In the genomic region with DNA sequence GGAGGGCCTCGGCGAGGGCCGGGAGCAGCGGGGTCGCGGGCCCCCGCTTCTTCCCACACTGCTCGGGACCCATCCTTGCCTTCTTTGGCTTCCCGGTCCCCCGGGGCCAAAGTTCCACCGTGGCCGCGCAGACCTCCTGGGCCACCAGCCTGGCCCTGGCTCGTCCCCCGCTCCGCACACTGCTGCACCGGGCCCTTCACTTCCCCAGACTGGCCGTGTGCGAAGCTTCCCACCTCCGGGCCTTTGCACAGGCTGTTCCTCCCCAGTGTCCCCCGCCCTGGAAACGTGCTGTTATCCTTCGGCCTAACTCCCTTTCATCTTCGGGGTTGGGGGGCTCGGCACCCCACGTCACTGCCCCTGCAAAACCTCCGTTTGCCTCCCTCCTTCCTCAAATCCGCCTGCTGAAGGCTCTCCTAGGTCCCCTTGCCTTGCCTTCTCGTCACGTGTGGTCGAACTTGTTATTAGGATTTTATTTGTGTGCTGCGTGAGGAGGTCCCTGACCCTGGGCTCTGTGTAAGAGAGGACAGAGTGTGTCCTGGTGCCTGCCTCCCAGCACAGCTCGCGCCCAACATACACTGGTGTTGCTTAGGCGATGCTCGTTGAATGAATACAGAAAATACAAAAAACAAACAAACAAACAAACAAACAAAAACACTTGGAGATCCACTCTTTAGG, we compare ENCODE assay signal across 8 mouse cellular contexts. TPM values are rescaled to one million over a fixed set of nuclear protein-coding genes. Genes with fewer than 3 reads are reported as not detected.
A peak's percentile ranks its signal among the peaks of the same experiment; 100 is the strongest.
DNase-seq lines count a peak whose midpoint lies in the region; ATAC-seq lines count a peak whose summit lies in the region.

No protein-coding gene starts in this region.

- peaks cover 30% of the 10 kb centered on the region for H3K4me1 ChIP-seq in heart, embryonic 13.5 days
- H3K4me1 ChIP-seq in limb, embryonic 10.5 days: peaks cover 31% of the 10 kb centered on the region
- peaks cover 10% of the 10 kb centered on the region; the same call in 1 of the 2 replicates for H3K4me1 ChIP-seq in midbrain, embryonic 14.5 days (ENCODE audit: control insufficient read depth, insufficient read depth, low read length)

- peak overlapping the region; percentile 73 for H3K27ac ChIP-seq in heart, embryonic 13.5 days (replicated peaks)
- H3K27ac ChIP-seq in limb, embryonic 10.5 days: peak overlapping the region; percentile 92
- H3K27ac ChIP-seq in midbrain, embryonic 14.5 days (replicated peaks; ENCODE audit: low read depth, low read length): peak overlapping the region; percentile 67

- peaks cover 41% of the 10 kb centered on the region for H3K27me3 ChIP-seq in heart, embryonic 13.5 days (replicated peaks)
- H3K27me3 ChIP-seq in limb, embryonic 10.5 days (ENCODE audit: low read depth, poor library complexity, severe bottlenecking): peaks cover 42% of the 10 kb centered on the region
- peaks cover 24% of the 10 kb centered on the region for H3K27me3 ChIP-seq in midbrain, embryonic 14.5 days (ENCODE audit: control insufficient read depth, insufficient read depth, low read length)

- ATAC-seq in heart, embryonic 13.5 days (ENCODE audit: extremely low read depth, insufficient number of reproducible peaks, low FRiP score, low TSS enrichment): peak; percentile 5; the same call in 1 of the 2 replicates
- ATAC-seq in midbrain, embryonic 14.5 days (ENCODE audit: low FRiP score, low TSS enrichment): peak; percentile 53

- H3K4me3 ChIP-seq in heart, embryonic 13.5 days: peak overlapping the region; percentile 99
- H3K4me3 ChIP-seq in limb, embryonic 10.5 days: peak overlapping the region; percentile 88
- H3K4me3 ChIP-seq in midbrain, embryonic 14.5 days (replicated peaks; ENCODE audit: low read depth, low read length): peak overlapping the region; percentile 82

- no peaks in the 10 kb centered on the region for H3K9me3 ChIP-seq in heart, embryonic 13.5 days
- H3K9me3 ChIP-seq in limb, embryonic 10.5 days (replicated peaks): no peaks in the 10 kb centered on the region; the same call in 1 of the 2 replicates
- no peaks in the 10 kb centered on the region for H3K9me3 ChIP-seq in midbrain, embryonic 14.5 days (ENCODE audit: control insufficient read depth, low read length)

- H3K9ac ChIP-seq in heart, embryonic 13.5 days: peak overlapping the region; percentile 99
- H3K9ac ChIP-seq in midbrain, embryonic 14.5 days (replicated peaks; ENCODE audit: low read length): peak overlapping the region; percentile 87

- peak; percentile 61 for DNase-seq in cerebellum, adult 8-10 months
- DNase-seq in cerebellum, postnatal 25 days: no peak
- peak; percentile 51 for DNase-seq in 416B (ENCODE audit: low read depth)
- DNase-seq in cerebellum, adult 9-11 months: peak; percentile 80
- no peak for DNase-seq in limb, embryonic 10.5 days (ENCODE audit: low spot score)
- DNase-seq in midbrain, embryonic 14.5 days: no peak
- no peak for DNase-seq in ovary, postnatal 14 days (ENCODE audit: low spot score)

- peak overlapping the region; percentile 94 for H3K4me2 ChIP-seq in heart, embryonic 13.5 days
- H3K4me2 ChIP-seq in midbrain, embryonic 14.5 days (ENCODE audit: low read length): peak overlapping the region; percentile 90

- H3K36me3 ChIP-seq in heart, embryonic 13.5 days: peaks cover 15% of the 10 kb centered on the region
- H3K36me3 ChIP-seq in limb, embryonic 10.5 days: peaks cover 19% of the 10 kb centered on the region
- peaks cover 11% of the 10 kb centered on the region for H3K36me3 ChIP-seq in midbrain, embryonic 14.5 days (ENCODE audit: control insufficient read depth, insufficient read depth, low read length)

- WGBS in heart, embryonic 13.5 days: 2% methylated on average over 29 of the region's 36 CpGs
- WGBS in limb, embryonic 10.5 days: 3% methylated on average over 30 of the region's 36 CpGs
- 3% methylated on average over 36 of the region's 36 CpGs for WGBS in midbrain, embryonic 14.5 days

RNA-seq across cellular contexts. Expression of gene Sympk, which starts 0.5 kb away (rescaled TPM):
- 24.8 TPM in 2 replicates for polyA plus RNA-seq in heart, embryonic 13.5 days (2015; fragmentation: Nextera tagmentation; extraction: Ambion mirVana)
- polyA plus RNA-seq in limb, embryonic 10.5 days (2016; fragmentation: Nextera tagmentation; extraction: Ambion mirVana): 50.4 and 54.6 TPM in 2 replicates
- 18.1 and 28.1 TPM in 2 replicates for polyA plus RNA-seq in midbrain, embryonic 14.5 days (2014; fragmentation: Nextera tagmentation; extraction: Ambion mirVana)

RNA-seq across cellular contexts. Expression of gene Foxa3, which starts 1.4 kb away (rescaled TPM):
- polyA plus RNA-seq in heart, embryonic 13.5 days (2015; fragmentation: Nextera tagmentation; extraction: Ambion mirVana): 0.25 and 1.2 TPM in 2 replicates
- not detected in 2 replicates for polyA plus RNA-seq in limb, embryonic 10.5 days (2016; fragmentation: Nextera tagmentation; extraction: Ambion mirVana)
- not detected in 2 replicates for polyA plus RNA-seq in midbrain, embryonic 14.5 days (2014; fragmentation: Nextera tagmentation; extraction: Ambion mirVana)

RNA-seq across cellular contexts. Expression of gene Irf2bp1, which starts 20.9 kb away (rescaled TPM):
- polyA plus RNA-seq in heart, embryonic 13.5 days (2015; fragmentation: Nextera tagmentation; extraction: Ambion mirVana): 12.4 and 12.7 TPM in 2 replicates
- 30.8 and 34.4 TPM in 2 replicates for polyA plus RNA-seq in limb, embryonic 10.5 days (2016; fragmentation: Nextera tagmentation; extraction: Ambion mirVana)
- 30.8 and 34.2 TPM in 2 replicates for polyA plus RNA-seq in midbrain, embryonic 14.5 days (2014; fragmentation: Nextera tagmentation; extraction: Ambion mirVana)

RNA-seq across cellular contexts. Expression of gene Rsph6a, which starts 29.8 kb away (rescaled TPM):
- polyA plus RNA-seq in heart, embryonic 13.5 days (2015; fragmentation: Nextera tagmentation; extraction: Ambion mirVana): not detected in 2 replicates
- polyA plus RNA-seq in limb, embryonic 10.5 days (2016; fragmentation: Nextera tagmentation; extraction: Ambion mirVana): not detected in 2 replicates
- polyA plus RNA-seq in midbrain, embryonic 14.5 days (2014; fragmentation: Nextera tagmentation; extraction: Ambion mirVana): 0.12 and 0.21 TPM in 2 replicates

RNA-seq across cellular contexts. Expression of gene Mypop, which starts 33.7 kb away (rescaled TPM):
- 1.8 and 1.9 TPM in 2 replicates for polyA plus RNA-seq in heart, embryonic 13.5 days (2015; fragmentation: Nextera tagmentation; extraction: Ambion mirVana)
- polyA plus RNA-seq in limb, embryonic 10.5 days (2016; fragmentation: Nextera tagmentation; extraction: Ambion mirVana): 3.4 and 4.0 TPM in 2 replicates
- 4.2 and 4.8 TPM in 2 replicates for polyA plus RNA-seq in midbrain, embryonic 14.5 days (2014; fragmentation: Nextera tagmentation; extraction: Ambion mirVana)

Comparison
In these comparisons a context has a peak if more than half of its experiments do, and no peak if none do; other contexts are left out.
1. DNase-seq: peak in cerebellum, adult 8-10 months (single experiment), 416B (single experiment) and cerebellum, adult 9-11 months (single experiment); none in cerebellum, postnatal 25 days (0 of 2), limb, embryonic 10.5 days (single experiment), midbrain, embryonic 14.5 days (single experiment) and ovary, postnatal 14 days (single experiment).
2. Peak in every context shown above with its lines, with median percentiles within 50 percentile points of each other: H3K27ac ChIP-seq and H3K4me3 ChIP-seq.